Mouse (Mus musculus) monocyte, adult 5-6 weeks (primary cell): ENCODE measurements around the gene Osgep. TPM values are rescaled to one million over a fixed set of nuclear protein-coding genes. Genes with fewer than 3 reads are reported as not detected.
"Not testable (repeated sequence)": the region's sequence is repeated elsewhere in the genome, so short reads cannot be mapped to it uniquely, and the experiment has no call there.

ENCODE experiments used
- ATAC-seq: fragments of 153-309, 156-312 bp; replicated peaks from 2 replicates; pipeline ENCODE4 v1.8.0; 2017; ENCODE audit warnings: mild to moderate bottlenecking; ENCODE audit not compliant: low TSS enrichment, insufficient number of reproducible peaks, severe bottlenecking, poor library complexity, low FRiP score
- total RNA-seq: library from RNA; stranded (forward); fragments of 200-1000, 200-491, 200-594 nt; gene quantifications from 3 replicates; pipeline ENCODE4 v1.2.3, GENCODE M21; 2017

Osgep gene
- 51.7 to 66.4 TPM (median 58.2 TPM) in 3 replicates for total RNA-seq

- peak; percentile 86 for ATAC-seq
Observed at GRCm38 (mm10) chr14:50924281-50925064, at the start of gene Osgep, which contains the start of gene Apex1. TSS of gene Osgep (minus strand) at chr14:50924893. TSS of gene Apex1 (plus strand) at chr14:50924968.

DNA sequence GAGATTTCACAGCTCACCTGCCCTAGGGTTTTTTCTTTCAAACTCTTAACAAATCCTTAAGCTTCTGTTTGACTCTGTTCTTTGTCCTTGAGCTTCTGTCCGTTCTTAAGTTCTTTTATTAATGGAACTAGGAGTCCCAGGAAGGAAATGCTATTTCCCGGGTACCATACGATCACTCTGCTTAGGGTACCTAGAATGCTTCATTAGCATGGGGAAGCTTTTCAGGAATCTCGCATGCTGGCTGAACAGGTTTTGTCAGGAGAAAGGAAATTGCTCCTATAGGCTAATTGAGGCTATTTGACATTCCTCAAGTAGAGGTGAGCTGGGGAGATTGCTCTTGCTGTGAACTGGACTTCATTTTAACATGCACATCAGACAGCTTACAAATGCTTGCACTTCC, 49.0 kb upstream of the Osgep start:
- no peak for ATAC-seq

GRCm38 (mm10) chr14:50973054-50973453, 48.4 kb upstream of the Osgep start:
- ATAC-seq = not testable (repeated sequence)

GRCm38 (mm10) chr14:50970822-50971221, 46.1 kb upstream of the Osgep start:
- ATAC-seq = 0 out of 2 replicates have a peak, but pooled peaks have one; percentile 50

GRCm38 (mm10) chr14:50969558-50970544, 45.2 kb upstream of the Osgep start:
- no peak for ATAC-seq

DNA sequence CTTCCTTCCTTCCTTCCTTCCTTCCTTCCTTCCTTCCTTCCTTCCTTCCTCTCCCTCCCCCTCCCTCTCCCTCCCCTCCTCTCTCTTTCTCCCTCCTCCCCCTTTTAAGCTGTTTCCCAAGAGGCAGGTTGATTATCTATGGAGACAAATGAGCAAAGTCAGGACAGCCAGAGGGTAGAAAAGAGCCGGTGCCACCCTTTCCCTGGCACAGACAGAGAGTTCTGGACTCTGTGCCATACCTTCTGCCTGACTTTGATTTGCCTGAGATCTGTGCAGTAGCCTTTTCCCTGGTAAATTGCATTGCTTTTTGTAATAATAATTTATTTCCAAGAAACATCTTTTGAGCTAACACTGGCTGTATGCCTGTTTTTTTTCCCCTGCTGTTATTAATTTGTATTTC, 44.3 kb upstream of the Osgep start:
- ATAC-seq = no peak

DNA sequence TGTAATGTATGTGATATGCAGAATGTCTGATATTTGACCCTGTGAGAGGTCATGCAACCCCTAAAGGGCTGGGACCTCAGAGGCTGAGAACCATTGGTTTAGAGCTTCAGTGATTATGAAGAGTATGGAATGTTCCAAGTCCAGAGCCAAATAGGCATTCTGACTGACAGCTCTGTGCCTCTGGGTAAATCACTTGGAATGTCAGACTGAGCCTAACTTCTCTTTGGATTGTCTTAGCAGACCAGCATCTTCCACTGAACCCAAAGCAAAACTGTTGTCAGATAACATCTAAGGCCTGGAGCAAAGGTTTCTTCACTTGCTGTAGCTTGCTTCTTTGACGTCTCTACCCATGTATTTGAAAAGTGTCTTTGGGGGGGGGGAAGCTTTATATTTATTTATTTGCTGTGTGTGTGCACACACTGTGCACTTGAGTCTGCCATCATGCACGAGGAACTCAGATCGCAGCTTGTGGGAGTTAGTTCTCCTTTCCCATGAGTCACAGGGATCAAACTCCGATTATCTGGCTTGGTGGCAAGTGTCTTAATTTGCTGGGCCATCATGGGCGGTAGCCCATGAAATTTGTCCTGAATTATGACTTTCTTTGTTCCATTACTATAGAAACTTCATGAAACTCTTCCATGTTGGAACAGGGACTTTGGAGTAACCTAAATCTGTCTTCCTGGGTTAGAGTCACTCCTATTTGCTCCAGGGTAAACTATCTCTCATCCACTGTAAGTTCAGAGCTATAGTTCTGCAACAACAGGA, 43.7 kb upstream of the Osgep start:
- no peak for ATAC-seq

- not testable (repeated sequence) for ATAC-seq
Observed at GRCm38 (mm10) chr14:50958289-50958995, 33.7 kb upstream of the Osgep start.

- not testable (repeated sequence) for ATAC-seq
Observed at GRCm38 (mm10) chr14:50957146-50957545, 32.5 kb upstream of the Osgep start.

- ATAC-seq = not testable (repeated sequence)
Observed at GRCm38 (mm10) chr14:50956724-50957123, 32.0 kb upstream of the Osgep start.

- ATAC-seq = peak; percentile 79
Observed at GRCm38 (mm10) chr14:50955942-50956508, 31.3 kb upstream of the Osgep start, which contains the start of gene Pnp2. TSS of gene Pnp2 (plus strand) at chr14:50955992.

DNA sequence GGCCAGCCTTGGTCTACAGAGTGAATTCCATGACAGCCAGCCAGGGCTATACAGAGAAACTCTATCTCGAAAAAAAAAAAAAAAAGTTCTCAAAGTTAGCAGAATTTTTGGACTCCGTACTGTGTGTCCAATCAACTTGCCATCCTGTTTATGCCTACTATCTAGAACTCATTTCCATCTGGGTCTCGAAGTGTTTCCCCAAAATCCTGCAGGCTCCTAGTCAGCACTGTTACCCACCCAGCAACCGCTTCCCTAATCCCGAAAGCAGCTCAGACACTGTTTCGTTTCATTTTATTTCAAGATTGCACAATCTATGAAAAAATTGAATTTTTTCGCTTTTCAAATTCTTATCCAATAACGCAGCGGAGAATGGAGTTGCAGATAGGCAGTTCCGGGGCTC, 30.8 kb upstream of the Osgep start:
- ATAC-seq = no peak

- not testable (repeated sequence) for ATAC-seq
Observed at GRCm38 (mm10) chr14:50945526-50945925, 20.8 kb upstream of the Osgep start.

GRCm38 (mm10) chr14:50945081-50945480, 20.4 kb upstream of the Osgep start:
- ATAC-seq = not testable (repeated sequence)

DNA sequence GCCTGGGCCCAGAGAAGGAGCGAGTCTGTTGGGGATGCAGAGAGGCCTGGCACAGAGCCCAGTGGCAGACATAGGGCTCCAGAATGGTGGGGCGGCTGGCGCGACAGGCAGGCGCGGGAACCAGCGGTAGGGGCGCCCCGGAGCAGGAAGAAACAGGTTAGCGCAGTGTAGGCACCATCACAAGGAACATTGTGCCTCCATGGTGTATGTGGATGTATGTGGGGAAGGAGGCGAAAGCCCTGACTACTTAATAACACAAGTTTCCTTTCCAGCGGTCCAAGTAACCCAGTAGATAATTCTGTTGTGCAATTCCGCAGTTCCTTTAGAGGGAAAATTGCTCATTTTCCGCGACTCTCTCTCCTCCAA, 20.0 kb upstream of the Osgep start:
- peak; percentile 68 for ATAC-seq

DNA sequence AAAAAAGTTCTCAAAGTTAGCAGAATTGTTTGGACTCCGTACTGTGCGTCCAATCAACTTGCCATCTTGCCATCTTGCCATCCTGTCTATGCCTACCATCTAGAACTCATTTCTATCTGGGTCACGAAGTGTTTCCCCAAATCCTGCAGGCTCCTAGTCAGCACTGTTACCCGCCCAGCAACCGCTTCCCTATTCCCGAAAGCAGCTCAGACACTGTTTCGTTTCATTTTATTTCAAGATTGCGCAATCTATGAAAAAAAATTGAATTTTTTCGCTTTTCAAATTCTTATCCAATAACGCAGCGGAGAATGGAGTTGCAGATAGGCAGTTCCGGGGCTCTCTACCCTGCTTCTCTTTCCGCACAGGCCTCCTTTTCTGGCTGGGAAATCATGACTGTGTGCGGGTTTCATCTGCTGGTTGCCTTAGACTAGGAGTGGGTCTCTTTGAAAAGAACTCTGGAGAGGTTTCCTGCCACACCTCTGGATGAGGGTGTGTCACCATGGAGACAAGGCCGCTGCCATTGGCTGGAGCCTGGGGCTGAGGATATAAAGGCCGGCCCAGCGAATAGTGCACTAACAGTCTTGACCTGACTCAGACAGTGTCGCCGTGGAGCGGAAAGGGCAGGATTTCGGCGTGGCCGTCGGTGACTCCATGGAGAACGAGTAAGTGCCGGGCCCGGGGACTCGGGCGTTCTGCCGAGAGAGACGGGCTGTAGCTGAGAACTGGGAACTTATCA, 19.4 kb upstream of the Osgep start, which contains the start of gene Gm49342:
Gene Gm49342 (plus strand): TSS at position 586 of the 736 bp plus-strand sequence.
- ATAC-seq = peak; percentile 97

GRCm38 (mm10) chr14:50938940-50939339, 14.2 kb upstream of the Osgep start:
- no peak for ATAC-seq
